Mouse (Mus musculus) megakaryocyte, adult 5-6 weeks (primary cell): ENCODE results near the gene Elovl6. TPM values are rescaled to one million over a fixed set of nuclear protein-coding genes. Genes with fewer than 3 reads are reported as not detected.

ENCODE experiments used
- ATAC-seq: 2 replicates; pipeline ENCODE4 v1.8.0; 2016; ENCODE audit warnings: mild to moderate bottlenecking, inconsistent platforms; ENCODE audit not compliant: poor library complexity, severe bottlenecking
- total RNA-seq, 2 experiments: library from RNA; stranded (forward) in 1 of 2; stranded (reverse) in 1 of 2; fragments of 153-499, 151-499 nt in 1 of 2; fragments of 221-1000, 200-1000 nt in 1 of 2; gene quantifications; 2 replicates each; pipeline versions ENCODE4 v1.2.3 to v1.2.4; 2015 to 2017

Gene Elovl6
- total RNA-seq (2015) (11.8 and 13.7 TPM in 2 replicates), total RNA-seq (2017) (9.5 and 10.6 TPM in 2 replicates)

DNA sequence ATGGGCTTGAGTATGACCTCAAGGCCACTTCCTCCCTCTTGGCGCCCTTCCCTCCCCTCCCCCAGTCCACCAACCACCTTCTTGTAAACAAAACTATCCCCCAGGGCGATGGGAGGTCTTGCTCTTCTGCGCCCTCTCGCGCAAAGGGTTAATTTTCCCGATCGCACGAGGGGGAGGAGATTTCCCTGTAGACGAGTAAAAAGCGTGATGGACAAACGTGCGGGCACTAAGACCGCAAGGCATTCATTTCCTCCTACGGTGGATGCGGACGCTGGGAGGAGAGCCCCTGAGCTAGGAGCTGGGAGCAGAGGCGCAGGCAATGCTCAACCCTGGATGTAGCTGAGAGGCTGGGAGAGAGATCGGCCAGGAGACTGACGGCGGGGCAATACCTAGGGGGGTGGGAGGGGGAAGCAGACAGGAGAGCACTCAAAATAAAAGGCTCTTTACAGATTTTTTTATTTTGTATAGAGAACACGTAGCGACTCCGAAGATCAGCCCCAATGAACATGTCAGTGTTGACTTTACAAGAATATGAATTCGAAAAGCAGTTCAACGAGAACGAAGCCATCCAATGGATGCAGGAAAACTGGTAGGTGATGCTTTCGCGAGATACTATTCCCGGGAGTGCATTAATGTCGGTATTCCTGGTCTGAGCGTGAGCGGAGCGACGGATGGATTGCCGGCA, at the start of gene Elovl6:
Gene Elovl6 (plus strand): TSS at position 176 of the 685 bp plus-strand sequence.
- ATAC-seq: peak; percentile 53

DNA sequence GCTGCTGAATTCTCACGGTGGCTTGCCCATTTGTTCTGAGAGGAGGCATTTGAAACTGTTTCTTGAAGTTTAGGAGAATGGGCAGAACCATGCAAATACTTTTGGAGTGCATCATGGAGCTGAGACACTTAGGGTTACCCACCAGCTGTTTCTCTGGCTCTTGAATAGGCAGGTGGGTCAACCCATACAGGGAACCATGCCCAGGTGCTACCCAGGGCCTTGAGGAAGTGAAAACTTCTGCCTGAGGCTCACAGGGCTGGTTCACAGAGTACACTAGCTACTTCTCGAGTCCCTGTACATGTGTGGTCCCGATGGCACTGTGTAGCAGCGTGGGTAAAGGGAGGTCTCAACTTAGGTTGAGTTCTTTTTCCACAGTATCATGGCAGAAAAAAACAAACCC, 43.4 kb upstream of the Elovl6 start:
- peak; percentile 52 for ATAC-seq

DNA sequence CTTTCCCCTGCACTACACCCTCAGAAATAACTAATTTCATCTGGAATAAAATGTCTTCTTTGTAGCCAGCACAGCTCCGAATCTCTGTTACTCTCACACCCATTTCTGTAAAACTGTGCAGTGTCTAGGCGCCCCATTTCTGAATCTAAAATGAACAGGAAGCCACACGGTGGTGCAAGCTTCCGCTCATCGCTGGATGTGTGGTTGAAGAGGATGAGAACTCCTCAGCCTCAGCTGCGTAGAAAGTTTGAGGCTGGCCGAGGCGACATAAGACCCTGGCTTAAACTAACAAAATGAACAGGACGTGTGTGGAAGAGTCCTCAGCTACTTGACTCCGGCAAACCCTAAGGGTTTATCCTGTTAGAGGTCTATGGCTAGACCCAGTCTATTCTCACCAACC, 38.0 kb upstream of the Elovl6 start:
- peak; percentile 96 for ATAC-seq

DNA sequence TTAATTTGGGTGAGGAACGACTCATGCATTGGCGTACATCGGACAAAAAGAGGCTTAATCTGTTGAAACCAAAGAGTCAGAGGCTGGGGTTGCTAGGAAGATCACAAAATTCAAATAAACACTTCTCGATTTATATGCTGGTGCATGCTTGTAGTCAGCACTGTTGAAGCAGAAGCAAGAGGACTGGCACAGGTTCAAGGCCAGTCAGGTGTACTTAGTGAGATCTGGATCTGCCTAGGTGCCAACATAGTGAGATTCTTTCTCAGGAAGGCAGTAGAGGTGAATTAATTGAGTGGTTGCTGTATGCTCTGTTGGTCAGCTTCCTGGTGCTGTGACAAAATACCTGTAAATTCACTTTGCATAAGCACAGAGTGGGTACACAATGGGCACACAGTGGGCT, 37.4 kb upstream of the Elovl6 start:
- ATAC-seq: peak; percentile 8

DNA sequence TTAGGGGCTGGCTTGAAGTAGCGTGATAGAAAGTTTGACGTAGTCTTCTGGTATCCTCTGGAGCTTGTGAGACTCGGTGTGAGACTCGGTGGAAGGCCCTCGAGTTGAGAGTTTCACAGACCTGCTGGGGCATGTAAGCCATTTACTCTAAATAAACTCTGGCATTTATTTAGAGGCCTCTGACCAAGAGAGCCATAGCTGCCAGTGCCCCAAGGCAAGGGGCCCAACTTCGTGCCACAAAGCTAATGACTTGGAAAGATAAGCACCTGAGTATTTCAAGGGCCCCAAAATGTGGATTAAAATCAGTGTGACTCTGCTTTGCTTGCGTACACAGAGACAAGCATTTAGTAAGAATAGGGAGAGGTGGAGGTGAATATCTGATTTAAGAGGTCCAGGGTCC, 28.4 kb upstream of the Elovl6 start:
- no peak for ATAC-seq

DNA sequence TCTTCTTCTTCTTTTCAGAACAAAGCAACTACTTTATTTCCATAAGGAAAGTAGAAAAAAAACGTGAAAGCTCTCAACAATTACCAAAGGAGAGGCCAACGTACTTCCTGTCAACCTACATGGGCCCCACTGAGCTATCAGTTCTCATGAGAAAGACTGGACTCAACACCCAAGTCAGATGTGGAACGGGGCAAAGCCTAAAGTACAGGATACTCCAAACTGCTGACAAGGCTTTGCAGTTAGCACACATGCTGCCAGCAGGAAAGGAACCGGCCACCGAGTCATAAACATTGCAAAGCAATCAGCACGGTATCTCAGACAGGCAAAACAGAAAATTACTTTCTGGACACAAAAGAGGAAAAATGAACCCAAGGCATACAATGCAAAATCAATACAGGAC, 27.2 kb upstream of the Elovl6 start:
- ATAC-seq: no peak

DNA sequence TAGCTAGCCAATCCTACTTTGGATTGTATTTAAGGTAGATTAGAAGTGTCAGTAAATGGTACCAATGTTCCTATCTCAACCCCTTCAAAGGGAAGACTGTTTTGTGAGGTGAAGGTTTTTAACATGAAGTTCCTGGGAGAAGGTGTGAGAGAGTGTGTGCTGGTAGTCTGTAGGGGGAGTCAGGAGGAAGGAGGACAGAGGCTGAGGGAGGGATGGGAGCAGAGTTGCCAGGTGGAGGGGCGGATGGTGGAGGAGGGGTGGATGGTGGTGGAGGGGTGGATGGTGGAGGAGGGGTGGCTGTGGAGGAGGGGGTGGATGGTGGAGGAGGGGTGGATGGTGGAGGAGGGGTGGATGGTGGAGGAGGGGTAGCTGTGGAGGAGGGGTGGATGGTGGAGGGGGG, 24.4 kb upstream of the Elovl6 start:
- no peak for ATAC-seq

DNA sequence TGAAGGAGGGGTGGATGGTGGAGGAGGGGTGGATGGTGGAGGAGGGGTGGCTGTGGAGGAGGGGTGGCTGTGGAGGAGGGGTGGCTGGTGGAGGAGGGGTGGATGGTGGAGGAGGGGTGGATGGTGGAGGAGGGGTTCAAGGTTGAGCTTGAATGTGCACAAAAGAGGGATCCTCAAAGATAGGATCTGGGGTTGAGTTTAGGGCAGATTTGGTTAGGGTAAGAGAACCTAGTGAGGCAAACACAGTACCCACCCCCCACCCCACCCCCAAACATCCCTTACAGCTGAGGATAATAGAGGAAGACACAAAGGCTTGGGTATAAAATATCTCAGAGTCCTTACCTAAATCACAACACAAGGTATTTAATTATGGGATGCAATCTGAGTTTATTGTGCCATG, 23.6 kb upstream of the Elovl6 start:
- ATAC-seq: no peak

DNA sequence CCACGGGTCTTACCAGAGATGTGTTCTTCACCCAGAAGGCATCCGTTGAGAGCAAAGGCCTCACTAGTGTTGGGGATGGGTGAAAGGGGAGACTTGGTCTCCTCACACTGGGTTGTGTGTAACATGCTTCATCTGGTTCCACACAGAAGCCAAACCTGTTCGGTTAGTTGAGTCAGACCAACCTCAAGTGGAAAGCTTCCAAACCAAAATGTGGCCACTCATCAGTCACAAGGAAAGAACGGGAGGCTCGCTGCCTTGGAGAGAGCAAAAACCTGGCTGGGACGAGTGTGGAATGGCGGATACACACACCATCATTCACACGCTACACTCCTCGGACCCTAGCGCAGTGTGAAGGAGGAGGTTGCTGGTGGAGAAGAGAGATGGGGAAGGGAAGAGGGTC, 22.4 kb upstream of the Elovl6 start:
- ATAC-seq: no peak

DNA sequence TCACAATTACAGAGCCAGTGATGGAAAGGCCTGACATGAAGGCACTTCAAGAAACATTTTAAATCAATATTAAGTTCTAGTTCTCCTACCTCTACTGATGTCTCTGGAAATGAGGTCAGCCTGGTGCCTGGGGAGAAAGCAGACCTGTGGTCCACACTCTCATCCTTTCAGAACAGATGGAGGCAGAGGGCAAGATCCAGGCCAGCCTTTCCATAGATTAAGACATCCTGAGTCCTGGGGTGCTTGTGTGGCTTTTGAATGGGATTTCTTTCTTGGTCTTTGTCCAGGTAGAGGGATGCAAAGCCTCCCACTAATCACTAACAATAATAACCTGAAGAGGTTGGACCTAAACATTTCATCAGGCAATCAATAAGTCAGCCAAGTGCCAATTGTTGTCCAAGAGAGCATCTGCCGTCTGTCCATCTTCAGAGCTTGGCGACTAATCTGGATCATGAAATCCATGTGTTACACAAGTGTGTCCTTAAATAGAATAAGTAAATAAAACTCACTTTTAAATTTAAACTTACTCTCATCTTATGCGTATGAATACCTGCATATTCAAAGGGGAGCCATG, 16.2 kb upstream of the Elovl6 start:
- no peak for ATAC-seq

DNA sequence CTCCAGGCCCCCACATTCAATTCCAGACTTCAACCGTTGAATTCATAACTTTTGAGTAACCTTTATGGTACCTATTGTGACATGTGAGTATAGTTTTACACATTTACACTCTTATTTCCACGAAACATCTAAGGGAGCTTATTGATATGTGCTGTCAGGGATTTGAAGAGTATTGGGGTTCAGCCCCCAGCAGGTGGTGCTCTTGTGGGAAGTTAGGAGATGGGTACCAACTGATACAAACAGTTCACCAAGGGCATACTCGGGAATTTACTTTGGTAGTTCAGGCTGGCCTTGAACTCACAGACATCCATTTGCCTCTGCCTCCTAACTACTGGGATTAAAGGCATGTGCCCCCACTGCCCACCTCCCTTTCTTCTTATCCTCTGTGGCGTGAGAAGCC, 11.7 kb upstream of the Elovl6 start:
- ATAC-seq: 0 out of 2 replicates have a peak, but pooled peaks have one; percentile 39

DNA sequence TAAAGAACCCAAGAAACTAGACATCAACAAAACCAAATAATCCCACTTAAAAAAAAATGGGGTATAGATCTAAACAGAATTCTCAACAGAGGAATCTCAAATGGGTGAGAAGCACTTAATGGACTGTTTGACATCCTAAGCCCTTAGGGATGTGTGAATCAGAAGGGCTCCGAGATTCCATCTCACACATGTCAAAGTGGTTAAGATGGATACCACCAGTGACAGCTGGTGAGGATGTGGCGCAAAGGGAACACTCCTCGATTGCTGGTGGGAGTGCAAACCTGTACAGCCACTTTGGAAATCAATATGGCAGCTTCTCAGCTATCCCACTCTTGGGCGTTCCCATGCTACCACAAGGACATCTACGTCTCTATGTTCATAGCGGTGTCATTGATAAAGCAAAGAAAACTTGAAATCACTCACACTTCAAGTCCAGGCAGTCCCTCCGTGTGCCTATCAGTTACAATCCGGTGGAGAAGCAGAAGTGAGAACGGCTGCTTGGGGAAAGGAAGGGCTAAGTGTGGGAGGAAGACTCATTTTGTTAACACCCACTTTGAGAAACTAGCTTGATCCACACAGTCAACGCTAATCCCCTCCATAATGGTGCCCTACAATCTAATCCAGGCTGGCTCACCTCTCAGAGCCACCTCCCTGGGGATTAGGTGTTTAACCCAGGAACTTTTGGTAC, 8.6 kb upstream of the Elovl6 start:
- ATAC-seq: peak; percentile 94

DNA sequence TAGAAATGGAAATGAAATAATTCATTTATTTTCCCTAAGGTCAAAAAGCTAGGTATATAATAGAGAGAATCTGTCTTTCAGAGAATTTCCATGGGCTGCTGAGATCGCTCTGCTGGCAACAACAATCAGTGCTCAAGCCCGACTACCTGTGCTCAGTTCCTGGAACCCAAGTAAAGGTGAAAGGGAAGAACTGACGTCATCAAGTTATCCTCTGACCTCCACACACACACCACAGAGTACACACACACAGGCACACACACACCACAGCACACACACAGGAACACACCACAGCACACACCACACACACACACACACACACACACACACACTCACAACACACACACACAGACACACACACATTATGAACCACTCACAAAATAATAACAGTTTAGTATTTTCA, 5.1 kb upstream of the Elovl6 start:
- ATAC-seq: no peak

DNA sequence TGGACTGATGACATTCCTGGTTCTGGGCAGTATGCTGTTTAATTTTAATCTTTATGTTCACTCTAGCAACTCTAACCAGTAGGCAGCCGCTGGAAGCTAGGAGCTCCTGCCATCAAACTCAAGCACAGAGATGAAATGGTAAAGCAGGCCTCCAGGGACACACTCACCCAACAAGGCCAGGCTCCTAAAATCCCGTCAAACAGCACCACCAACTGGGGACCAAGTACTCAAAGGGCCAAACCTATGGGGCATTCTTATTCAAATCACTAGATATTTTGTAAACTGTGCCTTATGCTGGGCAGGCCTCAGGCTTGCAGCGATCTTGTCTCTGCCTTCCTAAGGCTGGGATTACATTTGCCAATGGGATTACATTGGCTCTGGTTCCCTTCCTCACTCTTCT, 2.8 kb upstream of the Elovl6 start:
- no peak for ATAC-seq

DNA sequence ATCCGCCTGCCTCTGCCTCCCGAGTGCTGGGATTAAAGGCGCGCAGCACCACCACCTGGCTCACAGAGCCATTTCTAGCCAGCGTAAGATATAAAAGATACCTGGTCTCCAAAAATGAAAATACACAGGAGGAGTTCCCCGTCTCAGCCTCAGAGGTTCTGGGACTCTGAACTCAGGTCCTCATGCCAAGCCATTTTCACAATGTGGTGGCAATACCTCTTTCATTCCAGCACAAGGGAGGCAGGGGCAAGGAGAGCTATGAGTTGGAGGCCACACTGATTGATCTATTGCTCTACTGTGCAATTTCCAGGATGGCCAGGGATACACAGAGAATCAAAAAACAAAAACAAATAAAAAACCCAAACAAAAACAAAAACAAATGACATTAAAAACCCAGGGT, 1.7 kb upstream of the Elovl6 start:
- no peak for ATAC-seq

DNA sequence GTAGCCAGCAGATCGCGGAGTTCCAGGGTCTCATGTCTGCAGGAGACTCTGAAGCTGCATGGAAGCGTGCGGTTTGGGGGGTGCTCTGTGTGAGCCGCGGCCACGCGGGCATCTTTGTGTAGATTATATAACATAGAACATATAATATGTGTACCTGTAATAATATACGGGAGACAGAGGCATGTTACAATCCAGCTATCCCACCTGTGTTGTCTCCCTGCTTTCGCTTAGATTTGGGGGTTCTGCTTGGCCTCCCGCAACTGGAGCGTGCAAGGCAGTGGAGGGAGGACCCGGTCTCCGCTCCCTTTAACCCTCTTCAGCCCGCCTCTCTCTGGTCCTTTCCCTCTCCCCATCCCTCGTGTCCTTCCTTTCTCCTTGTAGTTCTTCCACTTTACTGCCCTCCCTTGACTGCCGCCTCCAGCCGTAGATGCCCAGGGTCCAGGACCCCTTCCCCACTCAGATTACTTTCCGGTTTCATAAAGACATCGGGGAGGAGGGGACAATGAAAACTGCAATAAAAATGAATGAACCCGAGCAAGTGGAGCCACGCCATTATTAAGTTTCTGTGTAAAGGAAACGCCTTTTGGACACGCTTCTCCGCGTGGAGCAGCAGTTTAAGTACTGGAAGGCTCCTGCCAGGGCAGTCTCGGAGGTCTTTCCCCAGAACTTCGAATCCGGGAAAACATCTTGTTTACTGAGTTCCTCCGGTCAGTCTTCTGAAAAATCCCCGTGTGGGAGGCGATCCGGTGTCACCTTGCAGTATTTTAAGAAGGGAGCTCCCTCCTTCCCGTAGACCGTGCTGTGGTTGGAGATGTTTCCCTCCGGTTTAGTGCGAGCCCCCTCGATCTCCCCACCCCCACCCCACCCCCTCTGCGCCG, 949 bp downstream of the Elovl6 start:
- peak; percentile 15; the same call in 1 of the 2 replicates for ATAC-seq

DNA sequence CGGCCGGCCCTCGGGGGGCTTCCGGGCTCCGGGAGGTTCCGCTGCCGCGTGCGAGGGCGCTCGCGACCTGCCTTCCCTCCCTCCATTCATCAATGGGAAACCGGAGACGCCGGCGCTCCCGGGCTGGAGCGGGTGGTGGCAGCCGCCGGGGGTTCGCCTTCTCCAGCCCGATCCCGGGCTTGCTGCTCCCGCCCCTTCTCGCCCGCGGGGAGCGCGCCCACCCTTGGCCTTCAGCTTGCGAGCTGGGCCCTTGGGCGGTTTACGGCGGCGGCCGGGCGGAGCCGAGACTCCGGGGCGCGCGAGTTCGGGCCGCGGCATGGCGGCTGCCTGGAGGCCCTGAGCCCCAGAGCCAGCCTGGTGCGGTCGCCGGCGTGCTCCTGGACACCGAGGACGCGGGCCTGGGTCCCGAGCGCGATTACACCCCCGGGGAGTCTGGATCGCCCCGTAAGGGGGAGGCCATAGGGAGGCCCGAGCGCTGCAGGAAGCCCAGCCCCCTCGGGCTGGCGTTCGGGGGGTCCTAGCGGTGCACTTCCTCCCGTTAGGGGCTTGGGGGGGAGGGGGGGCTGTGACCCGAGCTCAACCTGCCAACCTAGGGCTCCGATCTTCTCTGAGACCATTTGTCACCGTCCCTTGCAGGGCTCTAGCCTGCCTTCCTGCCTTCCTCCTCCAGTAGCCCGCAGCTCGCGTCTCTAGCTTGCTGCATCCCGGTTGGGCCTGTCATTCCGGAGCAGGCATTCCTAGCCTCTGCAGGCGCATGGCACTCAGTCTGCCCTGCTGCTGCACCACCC, 1.8 kb downstream of the Elovl6 start:
- ATAC-seq: peak; percentile 25

DNA sequence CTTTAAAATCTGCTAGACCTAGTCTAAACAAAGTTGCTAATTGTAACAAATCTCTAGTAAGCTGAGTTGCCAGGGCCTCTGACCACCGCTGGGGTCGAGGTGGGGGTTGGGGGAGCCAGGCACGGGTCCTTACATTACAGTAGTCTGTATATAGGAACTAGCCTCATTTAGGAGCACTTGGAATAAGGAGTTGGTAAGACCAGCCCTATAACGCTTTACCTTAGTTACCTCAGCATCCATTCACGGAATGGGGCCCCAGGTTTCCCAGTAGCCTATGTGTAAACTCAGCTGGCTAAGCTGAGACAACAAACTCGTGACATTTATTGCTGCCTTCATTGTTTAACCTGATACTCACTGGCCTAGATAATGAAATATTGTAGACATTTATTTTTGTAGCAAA, 3.3 kb downstream of the Elovl6 start:
- ATAC-seq: no peak

DNA sequence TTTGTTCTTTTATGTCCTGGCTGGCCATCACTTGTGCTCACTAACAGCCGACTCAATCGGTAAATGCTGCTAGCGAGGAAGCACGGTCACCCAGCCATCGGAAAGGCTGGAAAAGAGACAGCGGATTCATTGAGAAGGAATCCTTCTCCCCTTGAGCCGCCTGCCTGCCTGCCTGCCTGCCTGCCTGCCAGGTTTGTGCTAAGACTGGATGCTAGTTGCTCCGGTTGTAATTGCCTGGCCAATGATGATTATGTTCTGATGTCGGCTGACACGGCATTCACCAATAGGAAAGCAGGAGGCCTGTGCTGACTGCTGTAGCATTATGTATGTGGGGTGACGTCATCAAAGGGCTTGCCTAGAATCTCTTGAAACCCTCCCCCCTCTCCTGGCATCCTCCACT, 4.0 kb downstream of the Elovl6 start:
- peak; percentile 75 for ATAC-seq

DNA sequence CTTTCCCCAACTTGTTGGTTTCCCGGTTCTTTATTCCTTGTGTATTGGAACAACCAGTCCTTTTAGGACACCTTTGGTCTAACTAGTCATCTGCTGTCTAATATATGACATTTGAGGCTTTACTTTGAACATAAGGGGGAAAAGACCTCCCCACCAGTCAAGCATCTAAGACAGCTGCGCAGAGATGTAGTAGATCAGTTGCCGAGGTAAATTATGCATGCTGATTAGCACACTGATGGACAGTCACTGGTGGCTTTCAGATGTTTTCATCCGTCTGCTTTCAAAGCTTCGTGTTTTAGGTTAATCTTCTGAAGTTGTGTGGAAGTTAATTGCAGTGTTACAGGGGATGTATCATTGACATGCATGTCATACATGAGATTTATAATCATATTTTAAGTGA, 5.8 kb downstream of the Elovl6 start:
- ATAC-seq: no peak
